Mouse (Mus musculus): ENCODE measurements around the gene Cfap20.

Gene Cfap20

DNA sequence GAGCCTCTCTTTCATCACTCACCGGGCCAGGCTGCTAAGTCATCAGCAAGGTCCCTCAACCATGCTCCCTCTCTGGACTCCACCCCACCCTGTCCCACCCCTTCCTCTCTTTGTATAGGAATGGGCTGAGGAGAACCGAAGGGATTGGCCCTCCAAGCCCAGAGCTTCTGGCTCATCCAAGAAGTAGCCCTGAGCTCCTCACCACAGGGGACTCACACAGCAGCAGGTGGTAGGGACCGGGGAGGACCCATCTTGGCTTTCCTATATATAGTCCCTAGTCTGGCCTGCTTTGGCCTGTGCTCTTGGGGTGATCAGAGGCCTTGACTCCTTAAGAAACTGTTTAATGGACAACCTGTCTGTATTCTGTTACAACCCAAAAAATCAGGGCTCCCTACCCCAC, 60.2 kb downstream of the Cfap20 start:
- no peak for DNase-seq (ENCODE audit: low spot score)

DNA sequence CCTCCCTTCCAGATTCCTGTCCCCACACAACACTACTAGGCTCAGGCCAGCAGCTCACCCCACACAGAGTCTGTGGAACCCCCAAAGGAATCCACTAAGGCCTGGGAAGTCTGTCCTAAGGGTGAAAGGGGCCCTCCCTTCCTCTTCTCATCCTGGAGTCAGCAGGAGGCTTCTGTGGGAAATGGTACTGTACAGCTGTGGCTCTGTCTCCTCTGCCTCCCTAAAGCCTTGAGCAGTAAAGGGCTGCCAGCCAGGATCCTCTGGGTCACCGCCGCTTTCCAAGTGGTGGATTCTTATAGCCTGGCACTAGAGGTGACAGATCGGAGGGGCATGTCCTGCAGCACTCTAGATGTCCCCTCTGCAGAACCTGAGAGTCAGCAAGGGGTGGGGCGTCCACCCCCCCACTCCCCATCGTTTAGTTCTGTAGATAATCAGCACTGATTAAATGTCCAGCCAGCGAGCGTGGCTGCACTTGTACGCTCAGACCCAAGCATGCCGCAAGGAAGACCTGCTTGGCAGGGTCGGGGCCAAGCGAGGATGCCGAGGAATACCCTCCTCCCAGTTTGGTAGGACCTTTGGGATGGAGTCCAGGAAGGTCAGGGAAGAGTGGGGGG, 61.2 kb downstream of the Cfap20 start:
- DNase-seq (ENCODE audit: low spot score), result no peak
